Mouse (Mus musculus) cerebellum, adult 18-20 months (tissue): ENCODE measurements at regions not wholly inside any gene's neighbourhood (a gene's known extent, or its start where the extent isn't known, plus 50 kb on each side); places are given as distances from the start of the nearest gene placed in this dataset.

Source experiments
- DNase-seq, 2 experiments: peaks; one replicate each; pipeline ENCODE4 v3.0.0; 2021

DNA sequence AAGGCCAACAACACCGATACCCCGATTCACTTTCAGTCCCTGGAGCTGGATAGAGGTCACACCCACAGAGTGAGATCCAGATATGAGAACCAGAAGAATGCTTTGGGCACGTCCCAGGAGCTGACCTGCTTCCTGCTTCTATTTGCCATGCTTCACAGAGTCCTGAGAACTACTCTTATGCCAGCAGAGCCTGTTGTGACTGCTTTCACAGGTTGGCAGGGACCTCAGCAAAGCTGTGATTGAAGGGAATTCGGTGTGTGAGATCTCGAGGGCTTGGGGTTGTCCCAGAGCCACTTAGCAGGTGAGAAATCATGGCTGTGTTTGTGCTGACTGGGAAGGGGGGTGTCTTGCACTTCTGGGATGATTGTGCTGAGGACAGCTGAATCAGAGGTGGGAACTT, 197.5 kb upstream of the Kif2a start:
- peak; percentile 4 to 22 for DNase-seq

DNA sequence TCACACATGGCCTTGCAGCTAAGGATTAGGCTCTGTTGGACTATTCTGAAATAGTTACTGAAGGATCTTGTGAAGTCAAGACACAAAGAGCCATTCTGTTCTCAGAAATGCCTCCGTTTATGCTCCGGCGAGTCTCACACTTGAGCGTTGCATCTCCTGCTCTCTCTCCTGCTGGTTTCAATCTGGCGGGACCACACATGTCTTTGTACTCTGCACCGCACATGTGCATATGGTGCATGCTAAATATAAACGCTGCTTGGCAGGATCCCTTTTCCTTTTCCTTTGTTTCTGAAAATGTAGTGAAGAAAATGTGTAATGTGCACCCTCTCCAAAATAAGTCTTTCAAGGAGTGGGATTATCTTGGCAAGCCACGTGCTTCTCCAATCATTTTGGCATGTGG, 196.4 kb upstream of the Kif2a start:
- DNase-seq = peak; percentile 68 to 77

DNA sequence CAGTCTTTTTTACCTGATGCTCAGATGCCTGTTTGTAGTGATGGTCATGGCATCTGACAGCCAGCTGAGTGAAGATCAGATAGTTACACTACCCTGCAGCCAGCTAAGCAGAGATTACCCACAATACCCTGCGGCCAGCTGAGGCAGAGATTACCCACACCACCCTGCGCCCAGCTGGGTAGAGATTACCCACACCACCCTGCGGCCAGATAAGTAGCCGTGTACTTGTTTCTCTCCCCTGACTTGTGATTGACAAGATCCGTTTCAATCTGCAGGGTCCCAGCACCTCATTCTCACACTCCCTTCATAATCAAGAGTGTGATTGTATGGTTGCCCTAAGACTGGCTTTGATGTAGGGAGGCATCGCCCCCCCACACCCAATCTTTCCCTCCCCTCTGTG, 195.9 kb upstream of the Kif2a start:
- peak; percentile 8 to 10 for DNase-seq

DNA sequence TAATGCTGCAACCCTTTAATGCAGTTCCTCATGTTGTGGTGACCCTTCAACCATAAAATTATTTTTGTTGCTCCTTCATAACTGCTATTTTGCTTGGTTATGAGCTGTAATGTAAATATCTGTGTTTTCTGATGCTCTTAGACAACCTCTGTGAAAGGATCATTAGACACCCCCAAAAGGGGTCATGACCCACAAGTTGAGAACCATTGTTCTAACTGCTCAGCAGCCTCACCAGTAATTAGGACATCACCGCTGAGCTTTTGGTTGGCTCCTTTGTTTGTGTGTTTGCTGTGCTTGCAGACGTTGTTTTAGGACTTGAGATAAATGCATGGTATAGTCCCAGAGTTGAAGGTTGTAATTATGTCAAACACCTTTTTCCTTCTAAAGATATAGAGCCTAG, 191.4 kb upstream of the Kif2a start:
- DNase-seq = no peak

DNA sequence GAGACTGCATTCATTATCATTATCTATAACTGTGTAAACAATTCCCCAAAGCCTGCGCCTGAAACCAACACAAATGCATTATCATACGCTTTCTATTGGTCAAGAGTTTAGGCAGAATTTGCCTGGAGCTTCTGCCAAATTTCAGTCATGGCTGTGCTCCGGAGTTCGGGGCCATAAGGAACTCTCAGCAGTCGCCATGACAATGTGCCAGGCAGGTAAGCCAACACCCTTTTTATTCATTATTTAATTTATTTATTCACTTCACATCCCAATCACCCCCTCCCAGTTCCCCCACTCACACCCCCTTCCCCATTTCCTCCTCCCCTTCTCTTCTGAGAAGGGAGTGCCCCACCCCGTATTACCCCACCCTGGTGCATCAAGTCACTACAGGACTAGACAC, 188.8 kb upstream of the Kif2a start:
- DNase-seq = peak; percentile 34 to 47

DNA sequence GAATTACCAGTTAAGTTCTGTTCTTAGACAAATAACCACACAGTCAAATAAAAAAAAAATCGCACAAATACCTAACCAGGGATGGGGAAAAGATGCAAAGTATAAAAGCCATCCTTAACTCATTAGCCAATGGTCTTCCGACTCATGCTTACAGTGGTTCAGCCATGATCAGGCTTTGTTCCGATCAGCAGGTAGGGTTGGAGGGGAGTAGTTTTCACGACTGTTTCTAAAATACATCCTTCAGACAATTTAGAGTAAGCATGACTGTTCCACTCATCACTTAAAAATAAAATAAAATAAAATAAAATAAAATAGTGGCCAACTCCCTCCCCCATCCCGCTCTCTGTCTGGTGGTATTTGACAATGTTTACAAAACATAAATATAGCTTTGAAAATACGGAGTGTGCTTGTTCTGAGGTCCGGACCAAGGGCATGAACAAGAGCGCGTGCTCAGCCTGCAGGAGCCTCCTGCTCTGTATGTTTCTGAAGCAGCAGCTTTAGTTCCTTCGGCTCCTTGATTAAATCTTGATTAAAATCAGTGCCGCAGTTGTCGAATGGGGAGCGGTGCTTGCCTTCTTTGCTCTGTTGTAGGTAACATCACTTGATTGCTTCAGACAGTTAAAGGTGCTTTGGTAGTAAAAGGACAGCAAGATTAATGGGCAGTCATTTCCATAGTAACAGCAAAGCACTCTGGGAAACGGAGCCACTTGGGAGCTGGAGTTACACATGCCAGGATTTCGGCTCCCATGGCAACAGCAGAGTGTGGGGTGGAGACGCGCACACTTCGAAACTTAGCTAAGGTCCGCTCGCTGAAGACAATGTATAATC, 185.6 kb upstream of the Kif2a start:
- peak; percentile 31 to 43 for DNase-seq

DNA sequence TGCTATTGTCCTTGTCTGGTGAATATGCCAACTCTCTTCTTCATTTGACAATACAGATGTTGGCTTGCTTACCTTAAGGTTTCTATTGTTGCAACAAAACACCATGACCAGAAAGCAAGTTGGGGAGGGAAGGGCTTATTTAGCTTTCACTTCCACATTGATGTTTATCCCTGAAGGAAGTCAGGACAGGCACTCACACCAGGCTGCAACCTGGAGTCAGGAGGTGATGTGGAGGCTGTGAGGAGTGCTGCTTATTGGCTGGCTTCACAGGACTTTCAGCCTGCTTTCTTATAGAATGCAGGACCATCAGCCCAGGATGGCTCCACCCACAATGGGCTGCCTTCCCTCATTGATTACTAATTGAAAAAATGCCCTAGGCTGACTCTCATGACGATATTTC, 177.9 kb upstream of the Kif2a start:
- no peak for DNase-seq

DNA sequence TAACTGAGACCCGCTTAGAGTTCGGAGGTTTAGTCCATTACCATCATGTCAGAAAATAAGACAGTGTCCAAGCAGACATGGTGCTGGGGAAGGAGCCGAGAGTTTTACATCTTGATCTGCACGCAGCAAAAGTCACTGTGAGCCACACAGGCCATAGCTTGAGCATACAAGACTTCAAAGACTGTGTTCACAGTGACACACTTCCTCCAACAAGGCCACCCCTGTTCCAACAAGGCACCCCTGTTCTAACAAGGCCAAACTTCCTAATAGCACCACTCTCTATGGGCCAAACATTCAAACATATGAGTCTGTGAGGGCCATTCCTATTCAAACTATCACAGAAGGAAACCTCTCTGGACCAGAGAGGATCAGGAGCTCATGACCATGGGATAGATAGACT, 171.5 kb upstream of the Kif2a start:
- no peak for DNase-seq

DNA sequence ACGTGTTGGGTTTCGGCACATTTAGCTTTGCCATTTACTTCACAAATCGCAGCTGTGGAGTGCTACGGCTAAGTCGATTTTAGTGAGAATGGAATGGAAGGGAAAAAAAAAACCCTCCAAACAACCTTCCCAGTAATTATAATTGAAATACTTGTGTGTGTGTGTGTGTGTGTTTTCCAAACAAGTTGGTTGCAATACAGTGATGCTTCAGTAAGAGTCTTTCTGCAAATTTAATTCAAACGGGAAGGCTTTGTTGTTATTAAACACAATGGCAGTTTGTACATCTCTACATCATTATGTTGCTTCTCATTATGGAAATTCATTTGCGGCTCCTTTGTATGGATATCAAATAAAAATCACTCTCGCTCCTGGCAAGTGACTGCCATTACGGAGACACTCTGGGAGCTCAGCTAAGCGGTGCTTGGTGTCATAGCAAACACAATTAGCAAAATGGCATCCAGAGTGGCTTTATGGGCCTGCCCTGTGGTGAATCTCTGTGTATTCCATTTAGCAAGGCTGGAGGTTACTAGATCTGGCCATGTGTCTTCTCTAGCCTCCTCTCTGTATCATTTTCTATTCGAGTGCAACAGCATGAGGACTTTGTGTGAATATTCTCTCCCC, 165.4 kb upstream of the Kif2a start:
- DNase-seq = no peak

DNA sequence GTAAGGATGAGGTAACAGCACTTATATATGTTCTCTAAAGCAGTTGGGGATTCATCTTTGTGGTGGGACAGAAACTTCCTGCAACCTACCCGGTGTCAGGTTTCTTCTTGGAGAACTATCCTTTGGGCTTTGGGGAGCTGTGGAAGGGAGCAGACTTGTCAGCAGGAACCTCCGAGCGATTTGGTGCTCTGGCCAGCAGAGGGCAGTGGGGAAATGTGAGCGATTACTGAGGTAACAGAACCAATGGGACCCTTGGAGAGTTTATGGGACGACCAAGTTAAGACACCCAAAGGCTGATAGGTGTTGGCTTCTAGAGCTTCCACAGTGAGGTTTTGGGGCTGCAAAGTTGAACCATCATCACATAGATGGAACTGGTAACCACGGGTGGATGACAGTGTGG, 160.6 kb upstream of the Kif2a start:
- peak; percentile 59 to 63 for DNase-seq

DNA sequence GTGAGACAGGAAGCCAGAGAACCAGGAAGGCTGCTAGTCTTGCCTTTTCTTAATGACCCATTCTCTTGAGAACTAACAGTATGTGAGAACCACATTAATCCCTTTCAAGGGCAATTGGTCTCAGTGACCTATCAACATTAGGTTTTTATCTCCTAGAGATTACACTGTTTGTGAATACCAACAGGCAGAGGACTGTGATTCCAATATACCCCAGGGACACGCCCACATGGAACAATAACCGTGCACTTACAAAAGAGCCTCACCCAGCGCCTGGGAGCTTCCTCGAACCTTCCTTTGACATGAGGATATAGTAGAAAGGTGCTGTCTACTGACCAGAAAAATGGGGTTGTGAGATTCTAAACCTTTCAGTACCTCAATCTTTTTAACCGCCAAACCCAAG, 157.6 kb upstream of the Kif2a start:
- no peak for DNase-seq

DNA sequence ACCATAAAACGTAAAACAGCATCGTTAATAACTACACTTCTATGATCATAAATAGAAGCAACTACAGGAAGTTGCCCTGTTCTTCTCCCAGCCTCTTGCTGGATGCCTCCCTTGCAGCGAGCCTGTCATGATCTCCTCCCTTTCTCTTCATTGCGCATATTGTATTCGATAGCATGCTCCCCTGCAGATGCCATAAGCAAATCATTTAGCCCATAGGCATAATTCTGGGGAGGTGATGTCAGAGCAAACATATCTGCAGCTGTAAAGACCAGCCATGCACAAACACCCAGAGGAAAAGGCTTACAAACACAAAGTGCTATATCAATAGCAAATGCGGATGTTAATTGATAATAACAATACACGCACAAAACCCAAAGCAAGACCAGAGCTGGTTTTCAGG, 155.7 kb upstream of the Kif2a start:
- DNase-seq = no peak

DNA sequence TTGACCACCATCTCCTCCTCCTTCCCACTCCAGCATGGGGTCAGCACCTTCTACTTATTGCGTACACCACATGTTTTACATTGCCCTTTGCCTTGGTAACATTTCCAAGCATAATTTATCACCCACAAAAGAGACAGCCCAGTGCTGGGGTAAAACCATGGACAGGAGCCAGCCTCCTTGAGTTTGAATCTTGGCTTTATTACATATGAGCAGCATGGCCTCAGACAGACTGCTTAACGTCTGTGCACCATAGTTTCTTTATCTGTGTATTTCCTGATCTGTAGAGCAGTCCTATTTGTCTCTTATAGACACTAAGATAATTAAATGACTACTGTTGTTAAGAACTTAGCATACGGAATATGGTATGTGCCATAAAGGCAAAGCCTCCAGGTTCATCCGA, 154.0 kb upstream of the Kif2a start:
- DNase-seq = no peak

DNA sequence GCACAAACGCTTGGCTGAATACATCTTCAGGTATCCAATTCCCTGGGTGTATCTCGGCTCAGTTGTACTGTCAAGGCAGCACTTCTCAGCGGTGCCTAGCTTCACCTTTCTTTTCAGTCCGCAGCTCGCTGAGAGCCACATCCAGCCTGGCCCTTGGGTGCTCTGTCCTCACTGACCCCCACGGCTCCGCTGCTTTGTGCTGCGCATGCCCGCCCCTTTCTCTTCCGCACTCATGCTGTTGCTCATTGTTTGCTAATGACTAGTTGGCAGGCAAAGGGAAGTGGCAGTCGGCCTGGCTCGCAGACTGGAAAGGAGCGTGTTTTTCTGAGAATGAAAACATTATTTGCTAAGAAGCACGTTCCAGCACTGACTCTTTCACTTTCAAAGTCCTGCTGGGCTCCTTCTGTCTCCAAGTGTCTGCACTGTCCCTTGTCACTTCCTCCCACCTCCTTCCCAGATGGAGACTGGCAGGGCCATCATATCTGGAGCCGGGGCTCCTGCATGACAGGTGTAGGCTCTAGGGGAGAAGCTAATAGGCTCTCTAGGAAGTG, 146.7 kb upstream of the Kif2a start:
- DNase-seq = peak; percentile 75 to 80

DNA sequence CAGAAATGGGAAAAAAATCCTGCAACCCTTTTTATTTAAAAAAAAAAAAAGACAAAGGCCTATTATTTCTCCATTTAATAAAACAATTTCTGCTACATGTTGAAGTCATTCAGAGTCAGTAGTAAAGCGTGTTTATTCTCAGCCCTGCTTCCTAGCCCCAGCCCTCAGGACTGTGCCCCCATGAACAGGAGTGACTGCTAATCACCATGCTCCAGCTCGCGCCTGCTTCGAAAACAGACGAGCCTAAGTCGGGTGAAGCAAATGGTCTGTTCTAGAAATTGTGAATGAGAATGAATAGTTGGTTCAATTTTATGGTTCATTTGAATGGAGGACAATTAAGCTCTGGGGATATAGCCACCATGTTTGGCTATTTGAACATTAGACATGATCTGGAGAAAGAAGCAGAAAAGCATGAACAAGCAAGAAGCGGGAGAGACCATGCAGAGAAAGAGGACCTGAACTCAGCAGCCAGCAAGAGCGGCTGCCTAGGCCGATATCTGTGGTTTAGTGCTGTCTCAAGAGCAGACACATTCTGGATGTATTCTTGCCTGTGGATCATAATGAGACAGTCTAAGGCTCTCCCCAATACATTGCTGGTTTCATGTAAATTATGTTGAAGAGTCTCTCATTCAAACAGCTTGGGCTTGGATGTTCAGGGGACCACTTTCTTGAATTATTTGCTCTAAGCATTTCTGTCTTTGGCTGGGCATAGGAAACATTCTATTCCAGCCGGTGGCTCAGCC, 146.1 kb upstream of the Kif2a start:
- peak in 1 of 2 experiments; percentile 5 for DNase-seq

DNA sequence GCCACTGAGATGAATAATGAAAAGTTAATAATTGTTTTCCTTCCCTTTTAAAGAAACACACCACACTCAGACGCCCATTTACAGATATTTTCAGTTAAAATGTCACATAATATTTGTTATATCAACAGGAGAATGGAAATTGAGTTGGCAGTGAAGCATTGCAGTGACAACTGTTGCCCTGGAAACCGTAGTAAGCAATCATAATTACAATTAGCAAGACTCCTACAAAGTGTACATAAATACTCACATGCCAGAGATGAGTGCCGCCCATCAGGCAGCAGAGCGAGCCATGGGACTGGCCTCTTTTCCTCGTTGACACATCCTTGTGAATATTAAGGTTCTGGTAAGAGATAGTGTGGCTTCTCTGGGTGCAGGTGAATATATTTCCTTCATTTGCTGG, 129.6 kb upstream of the Kif2a start:
- no peak for DNase-seq

DNA sequence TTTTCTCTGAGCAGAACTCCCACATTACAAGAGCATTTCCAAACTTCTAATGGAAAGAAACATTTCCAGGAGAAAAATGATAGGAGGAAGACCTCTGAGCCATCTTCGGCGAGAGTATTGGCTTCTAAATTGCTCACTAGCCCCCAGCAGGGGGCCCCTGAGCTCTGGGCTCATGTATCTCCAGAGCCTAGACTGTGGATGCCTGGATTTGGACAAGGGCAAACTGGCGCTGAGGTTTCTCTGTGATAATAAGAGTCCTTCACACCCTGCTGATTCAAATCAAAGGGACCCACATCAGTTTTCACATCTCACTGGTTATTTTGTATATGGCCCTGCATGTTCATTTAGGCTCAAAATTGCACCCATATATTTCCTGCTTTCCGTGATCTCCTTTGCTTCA, 119.3 kb upstream of the Kif2a start:
- DNase-seq = no peak

DNA sequence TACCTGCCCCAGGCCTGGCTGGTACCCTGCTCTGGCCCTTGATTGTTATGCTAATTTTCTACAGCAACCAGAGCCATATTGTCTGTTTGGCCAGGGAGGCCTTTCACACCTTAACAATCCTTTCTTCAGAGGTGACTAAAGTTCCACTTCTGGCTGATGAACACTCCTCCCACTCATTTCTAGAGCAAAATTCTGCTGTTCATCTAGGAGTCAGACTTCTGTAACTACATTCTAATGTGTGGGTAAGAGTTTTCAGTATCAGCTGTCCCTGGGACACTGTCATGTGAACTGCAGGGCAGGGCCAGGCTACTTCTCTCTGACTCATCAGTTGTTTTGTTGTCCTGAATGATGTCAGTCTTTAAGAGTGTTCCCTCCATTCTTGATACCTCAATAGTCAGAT, 112.2 kb upstream of the Kif2a start:
- no peak for DNase-seq

DNA sequence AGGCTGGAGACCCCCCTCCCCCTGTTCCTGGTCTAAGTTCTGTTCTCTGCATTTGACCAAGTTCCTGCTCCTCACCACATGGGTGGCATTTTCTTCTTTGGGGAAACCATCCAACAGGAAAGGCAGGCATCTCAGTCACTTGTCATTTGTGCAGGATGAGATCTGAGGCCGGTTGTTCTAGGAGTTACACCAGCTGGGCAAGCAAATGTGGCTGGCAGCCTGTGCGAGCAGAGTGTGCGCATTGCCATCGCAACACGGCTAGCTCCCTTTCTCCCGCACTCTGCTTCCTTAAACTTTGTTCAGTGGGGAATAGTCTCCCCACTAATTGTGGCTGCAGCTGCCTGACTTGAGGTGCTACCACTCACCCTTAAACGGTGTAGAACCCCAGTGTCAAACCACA, 104.7 kb upstream of the Kif2a start:
- DNase-seq = no peak

DNA sequence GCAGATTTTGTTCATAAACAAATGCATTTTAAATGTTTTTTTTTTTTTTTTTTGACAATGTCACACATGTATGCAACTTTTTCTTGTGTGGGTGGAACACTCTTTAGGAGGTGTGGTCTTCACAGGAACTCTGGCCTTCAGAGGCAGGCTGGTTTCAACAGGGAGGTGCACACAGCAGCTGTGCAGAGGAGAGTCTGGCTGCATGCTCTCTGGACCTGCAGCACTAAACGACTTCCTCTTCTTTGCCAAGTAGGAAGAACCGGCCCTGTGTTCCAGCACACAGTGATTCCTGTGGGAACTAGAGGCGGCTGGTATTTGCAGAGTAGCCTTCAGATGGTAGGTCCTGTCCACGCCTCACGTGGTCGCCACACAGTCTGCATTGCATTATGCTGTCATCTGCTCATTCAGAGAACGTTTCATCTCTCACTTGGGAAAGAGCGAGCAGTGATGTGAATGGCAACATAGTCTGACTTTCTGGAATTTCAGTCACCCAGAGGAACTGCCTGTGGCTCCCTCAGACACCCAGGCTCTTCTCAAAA, 102.3 kb upstream of the Kif2a start:
- no peak for DNase-seq

DNA sequence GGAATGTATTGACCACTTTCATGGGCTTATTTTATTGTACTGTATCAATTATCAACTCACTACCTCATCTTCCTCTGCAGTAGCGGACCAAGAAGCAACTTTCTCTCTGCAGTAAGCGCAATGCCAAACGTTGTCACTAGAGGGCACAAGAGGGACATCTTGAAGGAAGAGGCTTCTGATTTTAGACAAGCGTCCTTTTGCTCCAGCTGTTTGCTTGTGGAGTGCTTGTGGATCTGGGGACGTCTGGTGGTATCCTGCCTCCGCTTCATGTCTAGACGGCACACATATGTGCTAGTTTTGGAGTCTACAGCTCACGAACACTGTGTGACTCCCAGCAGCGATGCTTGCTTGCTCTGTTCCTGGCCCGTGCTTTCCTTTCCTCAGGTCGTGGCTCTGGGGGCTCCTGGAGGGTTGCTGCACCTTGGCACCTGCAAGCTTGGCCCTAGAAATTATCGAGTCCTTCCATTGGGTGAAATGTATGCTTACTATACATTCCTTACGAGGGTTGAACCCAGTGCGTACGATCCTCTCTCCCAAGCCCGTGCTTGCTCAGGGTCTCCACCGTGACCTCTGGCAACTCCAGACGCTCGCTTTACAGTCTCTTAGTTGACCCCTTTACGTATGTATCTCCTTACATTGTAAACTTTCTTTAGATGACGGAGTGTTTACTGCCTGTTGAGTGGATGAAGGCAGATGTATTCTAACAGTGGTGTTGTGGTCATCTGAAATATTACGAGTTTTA, 92.2 kb upstream of the Kif2a start:
- peak; percentile 83 to 84 for DNase-seq

DNA sequence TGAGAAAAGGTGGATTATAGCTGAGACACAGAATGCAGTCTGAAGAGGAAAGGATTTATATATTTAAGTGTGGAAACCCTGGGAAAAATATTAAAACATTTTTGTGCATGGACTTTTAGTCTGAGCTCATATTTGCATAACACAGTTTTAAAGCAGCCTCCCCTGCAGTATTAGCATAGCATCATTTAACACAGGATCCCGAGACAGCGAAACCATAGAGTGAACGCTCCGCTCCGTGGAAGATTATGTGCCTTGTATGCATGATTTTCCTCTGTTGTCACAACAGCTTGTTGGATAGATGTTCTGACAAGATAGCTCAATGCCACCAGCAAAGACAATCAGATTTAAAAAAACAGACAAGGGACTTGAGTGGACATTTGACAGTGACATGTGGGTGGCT, 86.1 kb upstream of the Kif2a start:
- no peak for DNase-seq

DNA sequence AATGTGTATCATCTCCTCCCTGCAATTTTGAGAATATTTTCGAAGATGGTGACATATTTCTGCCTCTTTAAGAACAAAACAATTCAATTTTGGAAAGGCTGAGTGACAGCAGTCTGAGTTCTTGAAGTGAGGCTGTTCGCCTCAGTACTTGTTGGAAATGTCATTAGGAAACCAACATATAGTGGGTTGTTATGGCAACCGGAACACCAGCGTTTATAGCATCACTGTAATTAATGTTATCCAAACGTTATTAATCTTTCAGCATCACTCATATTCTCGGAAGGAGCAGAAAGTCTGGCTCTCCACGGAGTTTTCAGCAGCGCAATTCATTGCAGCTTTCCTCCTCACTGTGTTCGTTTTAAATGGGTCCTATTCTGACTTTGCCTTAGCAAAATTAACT, 85.6 kb upstream of the Kif2a start:
- DNase-seq = no peak
